Mouse (Mus musculus) embryo, embryonic 11 days (tissue): ENCODE data around the gene Pard3b.
A peak's percentile ranks its signal among the peaks of the same experiment; 100 is the strongest.

ENCODE experiments used
- DNase-seq: peaks from one replicate; pipeline ENCODE4 v3.0.0-alpha.2; 2015

The Pard3b gene

GRCm38 (mm10) chr1:61638347-61639111 lies at the start of gene Pard3b:
Gene Pard3b (plus strand): TSS chr1:61638824.
- DNase-seq: peak; percentile 90

DNA sequence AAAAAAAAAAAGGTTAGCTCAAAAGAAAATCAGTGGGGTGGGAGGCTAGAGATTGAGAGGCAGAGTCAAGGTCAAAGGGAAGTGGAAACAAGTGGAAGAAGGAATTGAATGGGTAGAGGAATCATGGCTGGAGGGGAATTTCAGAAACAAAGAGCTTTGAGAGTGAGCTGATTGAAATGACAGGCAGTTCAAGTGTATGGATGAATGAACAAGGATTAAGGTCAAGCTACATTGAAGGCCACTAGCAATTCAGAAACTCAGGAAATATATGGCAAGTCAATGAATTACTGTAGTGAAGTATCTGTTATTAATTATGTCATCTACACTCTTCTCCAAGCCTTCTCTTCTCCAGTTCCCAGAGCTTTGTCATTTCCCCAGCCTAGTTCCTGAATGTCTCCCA lies 22.4 kb upstream of the Pard3b start:
- peak; percentile 10 for DNase-seq

- DNase-seq: no peak
Measured at GRCm38 (mm10) chr1:61620651-61621050, 18.0 kb upstream of the Pard3b start.

GRCm38 (mm10) chr1:61629857-61630256 lies 8.8 kb upstream of the Pard3b start:
- DNase-seq: no peak

DNA sequence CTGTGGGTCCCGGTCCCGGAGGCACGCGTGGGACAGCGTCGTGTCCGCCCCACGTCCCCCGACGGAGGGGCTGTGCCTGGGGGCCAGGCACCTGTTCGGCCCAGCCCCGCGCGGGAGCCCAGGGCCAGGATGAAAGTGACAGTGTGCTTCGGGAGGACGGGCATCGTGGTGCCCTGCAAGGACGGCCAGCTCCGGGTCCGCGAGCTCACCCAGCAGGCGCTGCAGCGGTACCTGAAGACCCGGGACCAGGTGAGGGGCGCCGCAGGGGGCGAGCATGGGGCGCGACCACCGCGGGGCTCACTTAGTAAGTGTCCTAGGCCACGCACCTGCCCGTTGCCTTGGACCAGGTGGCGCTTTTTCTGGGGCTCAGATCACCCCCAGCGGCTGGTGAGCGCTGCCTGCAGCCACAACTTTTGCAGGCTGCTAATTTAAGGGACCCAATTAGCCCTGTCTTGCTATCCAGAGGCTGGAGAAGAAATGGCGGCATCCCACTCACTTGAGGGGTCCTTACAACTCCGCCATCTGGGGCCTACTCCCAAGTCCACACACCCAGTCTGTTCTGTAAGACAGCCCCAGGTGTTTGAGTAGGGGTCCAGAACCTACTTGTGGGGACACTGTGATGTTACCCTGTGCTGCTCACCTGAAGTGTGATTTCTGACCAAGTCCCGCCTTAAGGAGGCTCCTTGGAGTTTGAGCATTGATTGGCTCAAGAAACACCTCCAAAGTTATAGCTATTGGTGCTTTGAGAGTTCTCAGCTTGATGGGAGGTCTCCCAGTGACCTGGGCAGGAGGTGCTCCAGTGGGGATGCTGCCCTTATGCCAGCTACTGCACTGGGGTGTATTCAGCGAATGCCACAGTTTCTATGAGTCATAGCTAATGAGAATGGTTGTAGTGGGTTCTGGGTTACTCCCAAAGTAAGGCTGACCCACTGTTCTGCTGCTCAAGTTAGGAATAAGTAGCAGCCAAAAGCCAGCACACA lies 780 bp downstream of the Pard3b start:
- DNase-seq: peak; percentile 45

DNA sequence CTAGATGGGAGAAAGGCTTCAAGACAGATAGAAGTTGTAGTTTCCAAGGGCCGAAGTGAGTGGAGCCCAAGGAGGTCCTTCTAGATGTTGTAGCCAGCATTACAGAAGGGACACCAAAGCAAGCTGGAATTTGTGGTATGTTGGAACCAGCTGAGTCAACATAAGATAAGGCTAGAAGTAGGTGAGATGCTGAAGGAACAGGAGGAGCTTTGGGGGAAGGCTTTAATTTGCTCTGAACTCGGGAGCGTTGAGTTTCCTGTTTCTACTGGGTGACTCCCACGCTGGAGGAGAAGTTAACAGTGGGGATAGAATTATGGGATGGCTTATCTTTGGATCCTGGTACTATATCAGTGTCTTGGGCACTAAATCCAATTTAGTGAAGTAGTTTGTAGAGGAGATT lies 3.3 kb downstream of the Pard3b start:
- DNase-seq: no peak

DNA sequence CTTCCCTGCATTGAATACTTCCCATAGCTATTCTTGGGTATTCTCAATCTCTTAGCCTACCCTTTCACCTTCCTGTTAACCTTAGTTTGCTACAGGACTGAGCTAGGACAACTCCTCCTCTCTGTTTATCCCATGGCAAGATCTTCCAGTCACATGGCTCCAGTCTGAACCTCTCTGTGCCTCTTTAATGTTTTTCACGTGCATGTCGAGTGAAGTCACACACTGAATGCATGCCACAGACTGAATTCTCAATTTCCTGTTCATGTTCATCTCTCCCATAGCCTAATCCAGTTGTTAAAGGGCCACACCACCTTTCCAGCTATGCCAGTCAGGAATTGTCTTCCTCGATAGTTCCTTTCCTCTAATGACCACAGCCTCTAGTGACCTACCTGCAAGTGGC lies 6.4 kb downstream of the Pard3b start:
- no peak for DNase-seq

DNA sequence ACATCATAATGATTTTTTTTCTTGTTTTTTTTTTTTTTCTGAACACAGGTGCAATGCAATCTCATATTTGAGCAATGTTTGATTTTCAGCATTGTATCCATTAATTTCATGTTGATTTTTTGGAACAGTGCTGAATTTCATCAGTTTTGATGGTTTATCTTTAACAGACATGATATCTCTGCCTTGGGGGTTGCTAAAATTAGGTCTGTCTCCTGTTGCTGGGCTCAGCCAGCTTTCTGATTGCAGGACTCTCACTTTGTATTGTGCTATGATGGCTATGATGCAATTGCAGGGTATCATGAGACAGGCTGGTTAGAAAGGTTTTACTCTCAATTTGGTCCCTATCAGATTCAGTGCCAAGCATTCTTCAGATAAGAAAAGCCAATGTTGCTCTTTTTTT lies 11.3 kb downstream of the Pard3b start:
- no peak for DNase-seq

GRCm38 (mm10) chr1:61651454-61652271 lies 13.0 kb downstream of the Pard3b start:
- DNase-seq: peak; percentile 43

GRCm38 (mm10) chr1:61657760-61658159 lies 19.1 kb downstream of the Pard3b start:
- no peak for DNase-seq

GRCm38 (mm10) chr1:61659931-61660330 lies 21.3 kb downstream of the Pard3b start:
- no peak for DNase-seq

DNA sequence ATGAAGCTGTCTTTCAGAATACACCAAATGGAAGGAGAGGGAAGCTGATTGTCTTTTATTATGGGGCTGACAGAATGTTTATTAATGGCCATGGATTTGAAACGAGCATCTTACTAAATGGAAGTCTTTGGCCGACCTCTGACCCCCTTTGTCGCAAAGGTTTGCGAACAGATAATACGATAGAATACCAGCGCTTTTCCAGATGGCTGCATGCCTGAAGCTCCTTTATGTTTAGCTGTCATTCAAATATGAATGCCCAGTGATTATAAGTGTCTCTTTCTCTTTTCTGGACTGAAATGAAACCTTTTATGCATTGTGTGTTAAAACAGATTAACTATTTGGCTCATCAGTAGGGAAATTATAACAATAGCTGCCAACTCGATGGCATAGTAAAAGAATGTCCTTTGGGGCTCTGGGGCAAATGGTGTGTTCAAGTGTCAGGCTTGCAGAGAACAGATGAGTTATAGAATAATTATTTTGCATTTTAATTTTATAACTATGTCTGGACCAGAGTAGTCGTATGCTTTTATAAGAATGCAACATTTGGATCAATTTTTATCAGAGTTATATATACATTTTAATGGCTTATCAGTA lies 46.7 kb downstream of the Pard3b start:
- peak; percentile 74 for DNase-seq

GRCm38 (mm10) chr1:61685921-61686320 lies 47.3 kb downstream of the Pard3b start:
- peak; percentile 35 for DNase-seq

DNA sequence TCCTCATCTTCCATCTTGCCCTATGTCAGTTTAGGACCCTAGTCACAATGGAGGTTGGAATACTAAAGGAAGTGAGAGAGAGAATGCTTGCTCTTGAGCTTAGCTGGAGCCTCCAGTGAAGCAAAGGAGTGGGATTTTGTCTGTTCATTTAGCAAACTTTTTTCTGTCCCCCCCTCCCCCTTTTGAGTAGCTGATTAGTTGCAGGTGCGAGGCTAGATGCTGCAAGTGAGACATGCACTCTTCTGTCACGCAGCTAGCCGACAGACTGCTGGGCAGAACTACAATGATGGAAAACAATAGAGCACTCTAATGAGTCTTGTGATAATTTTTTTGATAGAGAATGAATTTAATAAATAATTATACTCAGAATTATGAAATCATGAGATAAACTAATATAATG lies 49.7 kb downstream of the Pard3b start:
- DNase-seq: peak; percentile 28

DNA sequence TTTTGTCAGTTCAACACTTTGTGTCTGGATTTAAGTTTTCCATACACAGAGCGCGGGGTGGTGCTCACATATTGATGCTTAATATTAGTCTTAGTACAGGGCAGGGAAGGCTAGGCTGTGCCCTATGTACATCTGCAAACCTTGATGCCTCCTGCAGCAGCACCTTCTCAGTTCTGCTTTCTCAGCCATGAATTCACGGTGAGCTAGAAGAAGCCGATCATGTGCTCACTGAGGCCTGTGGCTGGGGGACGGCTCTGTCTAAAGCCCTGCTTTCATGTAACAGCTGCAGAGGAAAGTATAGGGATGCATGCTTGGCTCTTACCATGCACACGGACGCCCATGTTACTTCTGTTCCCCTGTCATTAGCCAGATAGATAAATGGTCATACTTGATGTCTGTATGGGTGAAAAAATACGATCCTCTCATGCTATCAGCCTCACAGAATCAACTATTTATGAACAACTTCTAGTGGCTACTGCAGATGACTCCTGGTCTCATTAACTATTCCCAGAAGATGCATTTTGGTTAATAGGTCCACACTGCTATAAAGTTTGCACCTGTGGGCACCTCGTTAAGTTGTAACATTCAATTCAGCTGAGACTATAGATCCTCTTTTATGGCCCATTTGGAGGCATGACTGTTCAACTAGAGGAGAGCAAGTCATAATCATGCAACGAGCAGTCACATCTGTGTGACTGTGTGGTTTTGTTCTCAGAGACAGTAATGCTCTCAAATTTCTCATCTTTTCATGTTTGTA lies 60.0 kb downstream of the Pard3b start:
- no peak for DNase-seq

- no peak for DNase-seq
Measured at GRCm38 (mm10) chr1:61709812-61710211, 71.2 kb downstream of the Pard3b start.

GRCm38 (mm10) chr1:61711523-61711922 lies 72.9 kb downstream of the Pard3b start:
- DNase-seq: no peak

GRCm38 (mm10) chr1:61729654-61730053 lies 91.0 kb downstream of the Pard3b start:
- DNase-seq: no peak

- no peak for DNase-seq
Measured at GRCm38 (mm10) chr1:61736550-61736949, 97.9 kb downstream of the Pard3b start.

DNA sequence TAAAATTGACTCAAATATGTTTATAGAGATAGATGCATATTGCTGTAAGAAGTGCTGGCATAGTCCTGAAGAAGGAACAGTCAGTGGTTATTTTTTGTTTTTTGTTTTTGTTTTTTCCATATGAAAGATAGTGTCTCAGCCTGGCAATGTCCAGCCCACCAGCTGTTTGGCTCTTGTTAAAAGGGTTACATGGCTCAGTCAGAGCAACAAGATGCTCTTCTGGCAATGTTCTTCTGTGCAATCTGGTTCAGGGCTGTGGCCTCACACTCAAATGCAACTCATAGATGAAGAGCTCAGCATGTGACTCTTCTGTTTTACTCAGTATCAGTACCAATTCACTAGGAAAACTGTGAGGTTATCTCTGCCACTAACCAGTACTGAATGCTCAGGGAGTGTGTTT lies 104.2 kb downstream of the Pard3b start:
- no peak for DNase-seq

DNA sequence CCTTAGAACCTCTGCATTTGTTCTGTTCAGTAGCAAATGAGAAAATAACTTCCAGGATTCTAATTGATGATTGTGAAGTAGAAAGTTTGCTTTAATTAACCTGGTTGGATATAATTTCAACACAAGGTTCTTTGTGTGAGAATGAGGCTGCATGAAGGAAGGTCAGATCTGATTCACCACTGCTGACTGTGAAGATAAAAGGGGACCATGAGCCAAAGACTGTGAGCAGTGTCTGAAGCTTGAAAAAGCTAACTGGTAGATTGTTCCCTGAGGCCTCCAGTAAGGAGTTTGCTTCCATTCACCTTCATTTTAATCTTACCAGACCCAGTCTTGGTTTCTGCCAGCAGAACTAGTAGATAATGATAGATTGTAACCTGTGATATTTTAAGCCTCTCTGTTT lies 108.9 kb downstream of the Pard3b start:
- DNase-seq: no peak

DNA sequence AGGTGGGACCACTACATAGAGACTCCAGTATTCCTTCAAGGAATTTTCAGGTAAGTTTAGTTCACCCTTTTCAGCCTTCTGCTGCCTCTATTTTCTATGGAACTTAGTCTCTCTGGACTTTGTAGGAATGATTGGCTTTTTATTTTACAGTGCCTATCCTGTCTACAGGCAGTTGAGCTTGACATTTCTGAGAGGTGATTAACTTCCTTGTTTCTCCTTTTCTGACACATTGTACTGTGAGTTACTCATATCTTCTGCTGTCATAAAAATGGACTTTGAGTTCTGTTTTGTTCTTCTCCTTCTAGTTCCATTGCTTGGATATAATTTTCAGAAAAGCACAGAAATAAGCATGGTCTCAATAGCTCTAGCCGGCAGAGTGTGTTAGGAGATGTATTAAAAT lies 112.4 kb downstream of the Pard3b start:
- DNase-seq: no peak
